Mouse (Mus musculus) granulocyte monocyte progenitor cell, adult 5-6 weeks (primary cell): Measurements from ENCODE around the gene Apol11b. TPM values are rescaled to one million over a fixed set of nuclear protein-coding genes. Genes with fewer than 3 reads are reported as not detected.

ENCODE experiments used
- total RNA-seq, 2 experiments: library from RNA; stranded (forward) in 1 of 2; stranded (reverse) in 1 of 2; fragments of 200-712, 200-1000 nt in 1 of 2; fragments of >200 nt in 1 of 2; fragmentation: Nextera tagmentation in 1 of 2; gene quantifications; 2 replicates each; pipeline ENCODE4 v1.2.3; 2014 to 2017

Apol11b gene
- total RNA-seq, 2 experiments from 2014 or later: not detected

Other genes with a start within 250 kb of the Apol11b start
- gene Apol7a, start 244.2 kb downstream of the Apol11b start, total RNA-seq (2014; fragmentation: Nextera tagmentation): not detected in 2 replicates
- not detected in 2 replicates for gene Apol7a, start 244.2 kb downstream of the Apol11b start, total RNA-seq (2017)
- not detected in 2 replicates for gene Apol9a, start 232.2 kb downstream of the Apol11b start, total RNA-seq (2014; fragmentation: Nextera tagmentation)
- not detected in 2 replicates for gene Apol9a, start 232.2 kb downstream of the Apol11b start, total RNA-seq (2017)
- gene Apol7b, start 195.8 kb downstream of the Apol11b start, total RNA-seq (2014; fragmentation: Nextera tagmentation): not detected in 2 replicates
- gene Apol7b, start 195.8 kb downstream of the Apol11b start, total RNA-seq (2017): not detected in 2 replicates
- not detected in 2 replicates for gene Apol10a, start 166.2 kb downstream of the Apol11b start, total RNA-seq (2014; fragmentation: Nextera tagmentation)
- gene Apol10a, start 166.2 kb downstream of the Apol11b start, total RNA-seq (2017): not detected in 2 replicates
- gene Apol11a, start 135.0 kb downstream of the Apol11b start, total RNA-seq (2014; fragmentation: Nextera tagmentation): not detected in 2 replicates
- gene Apol11a, start 135.0 kb downstream of the Apol11b start, total RNA-seq (2017): not detected in 2 replicates
- not detected in 2 replicates for gene Apol7c, start 110.0 kb downstream of the Apol11b start, total RNA-seq (2014; fragmentation: Nextera tagmentation)
- 0.57 TPM in 1 of 2 replicates, not detected in the other for gene Apol7c, start 110.0 kb downstream of the Apol11b start, total RNA-seq (2017)
- gene 1700025B11Rik, start 81.4 kb downstream of the Apol11b start, total RNA-seq (2014; fragmentation: Nextera tagmentation): not detected in 2 replicates
- gene 1700025B11Rik, start 81.4 kb downstream of the Apol11b start, total RNA-seq (2017): not detected in 2 replicates
- gene Apol10b, start 47.2 kb downstream of the Apol11b start, total RNA-seq (2014; fragmentation: Nextera tagmentation): not detected in 2 replicates
- gene Apol10b, start 47.2 kb downstream of the Apol11b start, total RNA-seq (2017): not detected in 2 replicates
- not detected in 2 replicates for gene Gm36245, start 44.0 kb downstream of the Apol11b start, total RNA-seq (2014; fragmentation: Nextera tagmentation)
- gene Gm36245, start 44.0 kb downstream of the Apol11b start, total RNA-seq (2017): not detected in 2 replicates
- not detected in 2 replicates for gene Apol7e, start 55.6 kb upstream of the Apol11b start, total RNA-seq (2014; fragmentation: Nextera tagmentation)
- 1.4 TPM in 1 of 2 replicates, not detected in the other for gene Apol7e, start 55.6 kb upstream of the Apol11b start, total RNA-seq (2017)
- gene Apol9b, start 85.8 kb upstream of the Apol11b start, total RNA-seq (2014; fragmentation: Nextera tagmentation): not detected in 2 replicates
- gene Apol9b, start 85.8 kb upstream of the Apol11b start, total RNA-seq (2017): not detected in 2 replicates
- gene Apol8, start 113.7 kb upstream of the Apol11b start, total RNA-seq (2014; fragmentation: Nextera tagmentation): not detected in 2 replicates
- gene Apol8, start 113.7 kb upstream of the Apol11b start, total RNA-seq (2017): 0.04 TPM in 1 of 2 replicates, not detected in the other
- gene Myh9, start 198.9 kb upstream of the Apol11b start, total RNA-seq (2014; fragmentation: Nextera tagmentation): 199 and 315 TPM in 2 replicates
- gene Myh9, start 198.9 kb upstream of the Apol11b start, total RNA-seq (2017): 285 and 305 TPM in 2 replicates